Mouse (Mus musculus) myocyte (in vitro differentiated cells): ENCODE results near the gene Amer2. TPM values are rescaled to one million over a fixed set of nuclear protein-coding genes. Genes with fewer than 3 reads are reported as not detected.

Experiments used
- H3K27me3 ChIP-seq: one replicate; pipeline ENCODE4 v1.6.1; 2011; ENCODE audit not compliant: control insufficient read depth, insufficient read depth, insufficient read length
- H3K36me3 ChIP-seq: one replicate; pipeline ENCODE4 v1.6.1; 2011; ENCODE audit not compliant: control insufficient read depth, insufficient read depth
- H3K4me2 ChIP-seq: one replicate; pipeline ENCODE4 v1.6.1; 2011; ENCODE audit warnings: low read depth, control low read depth
- H3K4me3 ChIP-seq: one replicate; pipeline ENCODE4 v1.5.1; 2011; ENCODE audit warnings: mild to moderate bottlenecking, control low read depth, moderate library complexity
- H3K79me2 ChIP-seq: one replicate; pipeline ENCODE4 v1.6.1; 2011; ENCODE audit not compliant: control insufficient read depth, insufficient read depth
- H3ac ChIP-seq: one replicate; pipeline ENCODE4 v1.6.1; 2011; ENCODE audit not compliant: control insufficient read depth, insufficient read length
- CEBPB ChIP-seq: IDR thresholded peaks from 2 replicates; pipeline ENCODE4 v1.6.1; 2011; ENCODE audit warnings: mild to moderate bottlenecking, moderate library complexity; ENCODE audit not compliant: poor library complexity, insufficient read depth, severe bottlenecking
- E2F4 ChIP-seq: IDR thresholded peaks from one replicate; pipeline ENCODE4 v1.6.1; 2011; ENCODE audit warnings: mild to moderate bottlenecking, control low read depth, moderate library complexity; ENCODE audit not compliant: insufficient read depth
- MAX ChIP-seq: IDR thresholded peaks from one replicate; pipeline ENCODE4 v1.6.1; 2011; ENCODE audit warnings: low read depth, mild to moderate bottlenecking, control low read depth
- MYOD1 ChIP-seq, 3 experiments: IDR thresholded peaks; one replicate each; pipeline ENCODE4 v1.6.1; 2011; ENCODE audit warnings: control low read depth in 2 of 3, low read depth in 2 of 3, mild to moderate bottlenecking in 2 of 3, moderate library complexity in 1 of 3; ENCODE audit not compliant: insufficient read length in 2 of 3, control insufficient read depth in 1 of 3
- MYOG ChIP-seq, 3 experiments: IDR thresholded peaks; one replicate each; pipeline ENCODE4 v1.6.1; 2011; ENCODE audit warnings: control low read depth in 2 of 3, low read depth in 2 of 3, mild to moderate bottlenecking in 2 of 3; ENCODE audit not compliant: insufficient read length in 2 of 3, control insufficient read depth in 1 of 3, insufficient read depth in 1 of 3
- POLR2A ChIP-seq: IDR thresholded peaks from one replicate; pipeline ENCODE4 v1.6.1; 2011; ENCODE audit warnings: low read depth, mild to moderate bottlenecking, control low read depth, moderate library complexity; ENCODE audit not compliant: insufficient read length
- POLR2AphosphoS2 ChIP-seq: IDR thresholded peaks from one replicate; pipeline ENCODE4 v1.6.1; 2011; ENCODE audit warnings: low read depth, control low read depth; ENCODE audit not compliant: insufficient read length
- REST ChIP-seq: IDR thresholded peaks from one replicate; pipeline ENCODE4 v1.6.1; 2011; ENCODE audit warnings: mild to moderate bottlenecking, control low read depth, moderate library complexity; ENCODE audit not compliant: insufficient read depth, insufficient read length
- SRF ChIP-seq: IDR thresholded peaks from one replicate; pipeline ENCODE4 v1.6.1; 2011; ENCODE audit warnings: low read depth; ENCODE audit not compliant: control insufficient read depth, insufficient read length
- TCF12 ChIP-seq: IDR thresholded peaks from one replicate; pipeline ENCODE4 v1.6.1; 2011; ENCODE audit warnings: mild to moderate bottlenecking, control low read depth; ENCODE audit not compliant: poor library complexity, insufficient read depth, severe bottlenecking
- TCF3 ChIP-seq: IDR thresholded peaks from one replicate; pipeline ENCODE4 v1.6.1; 2011; ENCODE audit warnings: low read depth, control low read depth; ENCODE audit not compliant: insufficient read length
- USF1 ChIP-seq: IDR thresholded peaks from one replicate; pipeline ENCODE4 v1.6.1; 2011; ENCODE audit warnings: low read depth, mild to moderate bottlenecking, control low read depth, moderate library complexity
- polyA plus RNA-seq: library from polyadenylated mRNA; unstranded; fragments of >200 nt; fragmentation: generic; extraction: Trizol; gene quantifications from one replicate; pipeline ENCODE4 v1.2.1, GENCODE M21; 2012; ENCODE audit warnings: missing spikeins

The Amer2 gene
- polyA plus RNA-seq, 1 experiment: not detected

DNA sequence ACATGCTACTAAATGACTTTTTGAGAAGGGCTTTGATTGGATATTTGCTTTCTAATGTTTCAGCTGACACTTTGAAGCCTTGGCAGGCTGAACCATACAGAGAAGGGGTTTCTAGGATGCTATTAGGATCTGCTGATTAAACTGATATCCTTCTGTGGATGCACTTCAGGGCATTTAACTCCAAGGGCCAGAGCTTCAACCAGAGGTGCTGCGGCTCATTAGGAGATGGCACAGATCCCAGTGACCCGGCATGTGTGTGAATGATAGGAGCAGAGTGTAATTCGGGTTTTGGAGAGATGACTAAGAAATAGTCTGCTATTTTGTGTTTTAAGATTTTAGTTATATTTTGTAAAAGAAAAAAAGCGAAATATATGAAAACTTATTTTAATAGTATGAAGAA, 8.6 kb downstream of the Amer2 start:
- Histone ChIP-seq H3K79me2 (no peaks in the 10 kb centered on the region), H3K4me3 (no peak overlapping the region), H3ac (no peak overlapping the region), H3K27me3 (peaks cover 41% of the 10 kb centered on the region), H3K36me3 (no peaks in the 10 kb centered on the region), H3K4me2 (no peak overlapping the region)
- no peak for TF ChIP-seq REST
- TF ChIP-seq TCF12: no peak
- no peak for TF ChIP-seq E2F4
- no peak for TF ChIP-seq POLR2AphosphoS2
- TF ChIP-seq TCF3: no peak
- TF ChIP-seq MAX: no peak
- no peak for TF ChIP-seq MYOD1 (IDR thresholded peaks at IDR 0.05; ENCODE audit: control insufficient read depth in 1 of 3, insufficient read length in 2 of 3, low read depth in 2 of 3)
- TF ChIP-seq CEBPB: no peak
- TF ChIP-seq MYOG (IDR thresholded peaks at IDR 0.05; ENCODE audit: control insufficient read depth in 1 of 3, insufficient read depth in 1 of 3, insufficient read length in 2 of 3, low read depth in 2 of 3): no peak
- TF ChIP-seq POLR2A: no peak

DNA sequence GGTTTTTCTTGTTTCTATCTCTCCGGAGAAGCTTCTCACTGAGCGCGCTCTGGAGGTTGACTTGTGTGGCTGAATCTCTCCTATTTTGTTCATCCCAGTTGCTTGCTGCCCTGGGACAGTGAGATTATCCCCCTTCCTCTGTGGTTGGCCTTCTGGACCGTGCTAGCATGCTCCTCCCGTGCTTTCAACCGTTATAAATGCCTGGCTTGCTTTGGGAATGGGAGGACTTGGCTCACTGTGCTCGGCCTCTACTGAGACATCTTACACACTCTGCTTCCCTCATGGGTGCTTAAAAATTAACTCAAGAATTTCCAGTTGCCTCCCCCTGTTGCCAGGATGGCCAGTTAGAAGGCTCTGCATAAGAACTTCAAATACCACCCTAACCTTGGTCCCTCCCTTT, 10.8 kb downstream of the Amer2 start:
- no peaks in the 10 kb centered on the region for H3K36me3 ChIP-seq
- no peak for TF ChIP-seq POLR2AphosphoS2
- TF ChIP-seq MYOD1 (IDR thresholded peaks at IDR 0.05; ENCODE audit: control insufficient read depth in 1 of 3, insufficient read length in 2 of 3, low read depth in 2 of 3): no peak
- no peak for TF ChIP-seq POLR2A
- TF ChIP-seq TCF12: no peak
- no peak for TF ChIP-seq TCF3
- no peak for TF ChIP-seq CEBPB
- no peak for TF ChIP-seq USF1
- TF ChIP-seq SRF: no peak
- TF ChIP-seq MAX: no peak
- no peak for TF ChIP-seq REST
- TF ChIP-seq MYOG (IDR thresholded peaks at IDR 0.05; ENCODE audit: control insufficient read depth in 1 of 3, insufficient read depth in 1 of 3, insufficient read length in 2 of 3, low read depth in 2 of 3): no peak
- no peak for TF ChIP-seq E2F4

GRCm38 (mm10) chr14:60384269-60384668, 11.2 kb downstream of the Amer2 start:
- H3K4me3 ChIP-seq: no peak overlapping the region
- no peak for TF ChIP-seq MYOD1 (IDR thresholded peaks at IDR 0.05; ENCODE audit: control insufficient read depth in 1 of 3, insufficient read length in 2 of 3, low read depth in 2 of 3)
- no peak for TF ChIP-seq TCF12
- no peak for TF ChIP-seq POLR2A
- no peak overlapping the region for H3ac ChIP-seq
- peaks cover 19% of the 10 kb centered on the region for H3K27me3 ChIP-seq
- no peaks in the 10 kb centered on the region for H3K36me3 ChIP-seq
- no peak overlapping the region for H3K4me2 ChIP-seq
- H3K79me2 ChIP-seq: no peaks in the 10 kb centered on the region

More for the DNA sequence above, 10.8 kb downstream of the Amer2 start:
- no peak overlapping the region for H3ac ChIP-seq
- peaks cover 23% of the 10 kb centered on the region for H3K27me3 ChIP-seq
- no peak overlapping the region for H3K4me3 ChIP-seq
- H3K79me2 ChIP-seq: no peaks in the 10 kb centered on the region
- no peak overlapping the region for H3K4me2 ChIP-seq

DNA sequence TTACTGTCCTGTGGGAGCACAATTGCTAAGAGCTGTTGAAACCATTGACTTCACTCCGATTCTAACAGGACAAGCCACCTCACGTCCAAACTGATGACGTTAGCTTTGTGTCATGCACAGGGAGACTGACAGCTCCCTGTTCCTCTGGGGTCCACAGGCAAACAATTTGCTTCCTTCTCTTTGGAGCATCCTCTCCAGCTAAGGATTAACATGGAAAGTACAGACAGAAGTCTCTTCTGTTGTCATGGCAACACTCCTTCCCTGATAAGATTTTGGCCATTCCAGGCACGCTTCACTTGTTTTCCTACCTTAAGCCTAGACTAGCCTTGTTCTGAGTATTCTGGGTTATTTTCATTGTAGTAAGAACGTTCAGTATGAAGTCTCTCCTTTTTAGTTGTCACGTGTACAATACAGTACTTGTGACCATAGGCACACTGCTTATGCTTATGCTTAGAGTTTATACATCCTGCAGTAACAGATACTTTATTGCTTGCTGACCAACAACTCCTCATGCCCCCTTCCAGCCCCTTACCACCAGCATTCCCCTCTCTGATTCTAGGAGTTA, 12.1 kb downstream of the Amer2 start:
- no peak overlapping the region for H3K4me2 ChIP-seq
- TF ChIP-seq MAX (no peak), POLR2AphosphoS2 (no peak), MYOG (IDR thresholded peaks at IDR 0.05; ENCODE audit: control insufficient read depth in 1 of 3, insufficient read depth in 1 of 3, insufficient read length in 2 of 3, low read depth in 2 of 3) (no peak), POLR2A (no peak), E2F4 (no peak), CEBPB (no peak), REST (no peak), TCF12 (no peak), USF1 (no peak)
- H3K79me2 ChIP-seq: no peaks in the 10 kb centered on the region
- no peaks in the 10 kb centered on the region for H3K36me3 ChIP-seq
- H3ac ChIP-seq: no peak overlapping the region
- no peak overlapping the region for H3K4me3 ChIP-seq
- peaks cover 16% of the 10 kb centered on the region for H3K27me3 ChIP-seq

- H3K79me2 ChIP-seq: no peaks in the 10 kb centered on the region
- no peak overlapping the region for H3K4me3 ChIP-seq
- H3K4me2 ChIP-seq: no peak overlapping the region
- TF ChIP-seq MAX (no peak), TCF12 (no peak), CEBPB (no peak), MYOD1 (IDR thresholded peaks at IDR 0.05; ENCODE audit: control insufficient read depth in 1 of 3, insufficient read length in 2 of 3, low read depth in 2 of 3) (no peak), SRF (no peak), MYOG (IDR thresholded peaks at IDR 0.05; ENCODE audit: control insufficient read depth in 1 of 3, insufficient read depth in 1 of 3, insufficient read length in 2 of 3, low read depth in 2 of 3) (no peak), TCF3 (no peak), E2F4 (no peak), POLR2AphosphoS2 (no peak), USF1 (no peak), POLR2A (no peak), REST (no peak)
- H3K27me3 ChIP-seq: peaks cover 18% of the 10 kb centered on the region
- no peak overlapping the region for H3ac ChIP-seq
- no peaks in the 10 kb centered on the region for H3K36me3 ChIP-seq
These were observed 13.8 kb downstream of the Amer2 start for GRCm38 (mm10) chr14:60386591-60387501.
